Mouse (Mus musculus) cortical plate, adult 2 months (tissue): Measurements from ENCODE around the gene Nanos3.

Experiments
- CTCF ChIP-seq: fragments of 200-500 bp; IDR thresholded peaks from 2 replicates; pipeline ENCODE4 v1.5.1; 2011; ENCODE audit warnings: mild to moderate bottlenecking, control low read depth, low read length; ENCODE audit not compliant: insufficient read depth; ENCODE audit errors: extremely low read depth
- POLR2A ChIP-seq: fragments of 200-500 bp; IDR thresholded peaks from 2 replicates; pipeline ENCODE4 v1.6.1; 2011; ENCODE audit warnings: mild to moderate bottlenecking, low read length, control low read depth; ENCODE audit not compliant: insufficient read depth; ENCODE audit errors: extremely low read depth

- no peak for TF ChIP-seq CTCF
- 0 out of 2 replicates have a peak, but pooled peaks have one; percentile 13 for TF ChIP-seq POLR2A
These were observed 13.1 kb upstream of the Nanos3 start for GRCm38 (mm10) chr8:84197922-84198774.
